Comparison of ENCODE assay signal across 9 mouse cellular contexts in the genomic region with DNA sequence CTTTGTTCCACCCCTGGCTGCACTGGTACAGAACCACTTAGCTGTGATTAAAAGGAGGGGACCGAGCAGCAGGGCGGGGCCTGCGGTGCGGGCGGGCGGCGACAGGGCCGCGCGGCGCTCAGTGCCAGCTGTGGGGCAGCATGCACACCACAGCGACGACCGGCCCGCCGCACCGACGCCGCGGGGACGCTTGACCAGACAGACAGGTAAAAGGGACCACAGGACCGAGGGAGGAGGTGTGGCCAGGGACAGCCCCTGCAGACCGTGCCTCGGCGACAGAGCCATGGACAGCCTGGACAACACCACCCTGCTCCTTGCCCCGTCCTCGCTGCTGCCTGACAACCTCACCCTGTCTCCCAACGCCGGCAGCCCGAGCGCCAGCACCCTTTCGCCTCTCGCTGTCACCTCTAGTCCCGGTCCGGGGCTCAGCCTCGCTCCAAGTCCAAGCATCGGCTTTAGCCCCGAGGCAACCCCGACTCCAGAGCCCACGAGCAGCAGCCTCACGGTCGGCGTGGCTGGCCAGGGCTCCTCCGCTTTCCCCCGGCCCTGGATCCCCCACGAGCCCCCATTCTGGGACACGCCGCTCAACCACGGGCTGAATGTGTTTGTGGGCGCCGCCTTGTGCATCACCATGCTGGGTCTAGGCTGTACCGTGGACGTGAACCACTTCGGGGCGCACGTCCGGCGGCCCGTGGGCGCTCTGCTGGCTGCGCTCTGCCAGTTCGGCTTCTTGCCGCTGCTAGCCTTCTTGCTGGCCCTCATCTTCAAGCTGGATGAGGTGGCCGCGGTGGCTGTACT. TPM values are rescaled to one million over a fixed set of nuclear protein-coding genes. Genes with fewer than 3 reads are reported as not detected.
DNase-seq lines count a peak whose midpoint lies in the region; ATAC-seq and TF ChIP-seq lines count a peak whose summit lies in the region.
"Had no signal": no experiment of that assay in that cellular context is flagged by ENCODE, and none has a peak within 500 bp of the region (broad histone marks: within the 10 kb centered on the region; RNA-seq: fewer than 3 reads in every experiment).

A gene (plus strand): TSS at position 100 of the 798 bp plus-strand sequence.

- no peak for TF ChIP-seq POLR2A in small intestine, adult 2 months (IDR thresholded peaks at IDR 0.05; ENCODE audit: low read depth, low read length)

- H3K4me2 ChIP-seq in embryonic facial prominence, embryonic 14.5 days (ENCODE audit: low read depth, low read length): peak within 1 kb of the TSS; percentile 71
- H3K4me2 ChIP-seq in hindbrain, embryonic 16.5 days (ENCODE audit: low read length): peak within 1 kb of the TSS; percentile 70
- H3K4me2 ChIP-seq in lung, embryonic 15.5 days: peak within 1 kb of the TSS; percentile 81

- no peaks in the 10 kb centered on the region for H3K36me3 ChIP-seq in E14TG2a.4 (ENCODE audit: insufficient read depth, low read length)
- H3K36me3 ChIP-seq in embryonic facial prominence, embryonic 14.5 days (ENCODE audit: control insufficient read depth, insufficient read depth, low read length): no peaks in the 10 kb centered on the region
- no peaks in the 10 kb centered on the region for H3K36me3 ChIP-seq in hindbrain, embryonic 16.5 days (ENCODE audit: control insufficient read depth, insufficient read depth, low read length)
- H3K36me3 ChIP-seq in lung, embryonic 15.5 days: no peaks in the 10 kb centered on the region
- no peaks in the 10 kb centered on the region for H3K36me3 ChIP-seq in small intestine, adult 2 months (ENCODE audit: control insufficient read depth, insufficient read depth, low read length)

- TF ChIP-seq CTCF in E14TG2a.4 (conservative IDR thresholded peaks at IDR 0.05; ENCODE audit: low read length): no peak
- TF ChIP-seq CTCF in small intestine, adult 2 months (IDR thresholded peaks at IDR 0.05; ENCODE audit: extremely low read depth, insufficient read length, insufficient replicate concordance, low read depth, low read length): no peak

- peak; percentile 43 for DNase-seq in embryo, embryonic 10 days (ENCODE audit: low spot score)
- no peak for DNase-seq in embryo, embryonic 10.5 days (ENCODE audit: low spot score)
- no peak for DNase-seq in embryonic facial prominence, embryonic 14.5 days (ENCODE audit: low spot score)
- no peak for DNase-seq in spleen, postnatal 14 days (ENCODE audit: low spot score in 2 of 2)

- WGBS in embryonic facial prominence, embryonic 14.5 days: 6% methylated on average over 61 of the region's 65 CpGs
- WGBS in hindbrain, embryonic 16.5 days: 7% methylated on average over 60 of the region's 65 CpGs
- 6% methylated on average over 65 of the region's 65 CpGs for WGBS in lung, embryonic 15.5 days
- WGBS in small intestine, adult 2 months: 8% methylated on average over 65 of the region's 65 CpGs

- peaks cover 57% of the 10 kb centered on the region for H3K27me3 ChIP-seq in E14TG2a.4 (ENCODE audit: insufficient read depth, low read length)
- peaks cover 27% of the 10 kb centered on the region for H3K27me3 ChIP-seq in embryonic facial prominence, embryonic 14.5 days (replicated peaks; ENCODE audit: control insufficient read depth, insufficient read depth, low read length)
- no peaks in the 10 kb centered on the region; the same call in 1 of the 2 replicates for H3K27me3 ChIP-seq in hindbrain, embryonic 16.5 days (replicated peaks; ENCODE audit: control insufficient read depth, insufficient read depth, low read length)
- H3K27me3 ChIP-seq in lung, embryonic 15.5 days: peaks cover 42% of the 10 kb centered on the region
- peaks cover 21% of the 10 kb centered on the region for H3K27me3 ChIP-seq in small intestine, adult 2 months (ENCODE audit: control insufficient read depth, insufficient read depth, low read length)
- H3K27me3 ChIP-seq: CH12.LX had no signal

- H3K9me3 ChIP-seq in E14TG2a.4 (ENCODE audit: low read length): no peaks in the 10 kb centered on the region
- no peaks in the 10 kb centered on the region for H3K9me3 ChIP-seq in embryonic facial prominence, embryonic 14.5 days (ENCODE audit: control insufficient read depth, low read length)
- no peaks in the 10 kb centered on the region for H3K9me3 ChIP-seq in hindbrain, embryonic 16.5 days (ENCODE audit: control insufficient read depth, low read length)
- H3K9me3 ChIP-seq in lung, embryonic 15.5 days: no peaks in the 10 kb centered on the region

- peaks cover 9% of the 10 kb centered on the region for H3K4me1 ChIP-seq in E14TG2a.4 (replicated peaks; ENCODE audit: low read depth, low read length)
- H3K4me1 ChIP-seq in embryonic facial prominence, embryonic 14.5 days (ENCODE audit: control insufficient read depth, insufficient read depth, low read length): no peaks in the 10 kb centered on the region
- H3K4me1 ChIP-seq in hindbrain, embryonic 16.5 days (ENCODE audit: control insufficient read depth, insufficient read depth, low read depth, low read length): 0 out of 2 replicates have a peak, but pooled peaks cover 4% of the 10 kb centered on the region
- peaks cover 10% of the 10 kb centered on the region for H3K4me1 ChIP-seq in lung, embryonic 15.5 days
- peaks cover 5% of the 10 kb centered on the region; the same call in 1 of the 2 replicates for H3K4me1 ChIP-seq in small intestine, adult 2 months (ENCODE audit: control insufficient read depth, insufficient read depth, insufficient read length, low read length)

- H3K9ac ChIP-seq in embryonic facial prominence, embryonic 14.5 days (ENCODE audit: low read depth, low read length): peak within 1 kb of the TSS; percentile 43
- peak within 1 kb of the TSS; percentile 65 for H3K9ac ChIP-seq in hindbrain, embryonic 16.5 days (ENCODE audit: low read depth, low read length)
- no peak within 1 kb of the TSS; the same call in 1 of the 2 replicates for H3K9ac ChIP-seq in lung, embryonic 15.5 days

- no peak within 1 kb of the TSS for H3K27ac ChIP-seq in embryonic facial prominence, embryonic 14.5 days (replicated peaks; ENCODE audit: low read depth, low read length)
- H3K27ac ChIP-seq in hindbrain, embryonic 16.5 days (ENCODE audit: low read depth, low read length): no peak within 1 kb of the TSS
- H3K27ac ChIP-seq in lung, embryonic 15.5 days: no peak within 1 kb of the TSS
- no peak within 1 kb of the TSS for H3K27ac ChIP-seq in small intestine, adult 2 months (ENCODE audit: insufficient read depth, low read depth, low read length)

- peak within 1 kb of the TSS; percentile 76 for H3K4me3 ChIP-seq in E14TG2a.4 (replicated peaks; ENCODE audit: low read length)
- H3K4me3 ChIP-seq in embryonic facial prominence, embryonic 14.5 days (ENCODE audit: low read depth, low read length): peak within 1 kb of the TSS; percentile 41
- H3K4me3 ChIP-seq in hindbrain, embryonic 16.5 days (ENCODE audit: low read length): peak within 1 kb of the TSS; percentile 48
- peak within 1 kb of the TSS; percentile 39 for H3K4me3 ChIP-seq in lung, embryonic 15.5 days
- peak within 1 kb of the TSS; percentile 60 for H3K4me3 ChIP-seq in small intestine, adult 2 months (ENCODE audit: low read depth, low read length)

- peak; percentile 87 for ATAC-seq in embryonic facial prominence, embryonic 14.5 days (ENCODE audit: low read depth)
- ATAC-seq in hindbrain, embryonic 16.5 days: peak; percentile 92
- peak; percentile 81 for ATAC-seq in lung, embryonic 15.5 days (ENCODE audit: borderline replicate concordance, extremely low read depth, low FRiP score, low TSS enrichment)

RNA-seq across cellular contexts. Expression of the gene that starts here (rescaled TPM):
- 1.8 and 1.9 TPM in 2 replicates for polyA plus RNA-seq in embryonic facial prominence, embryonic 14.5 days (2014; fragmentation: Nextera tagmentation; extraction: Ambion mirVana)
- 35.5 and 41.4 TPM in 2 replicates for polyA plus RNA-seq in hindbrain, embryonic 16.5 days (2015; fragmentation: Nextera tagmentation; extraction: Ambion mirVana)
- polyA plus RNA-seq in lung, embryonic 15.5 days (2015; fragmentation: Nextera tagmentation; extraction: Ambion mirVana): 1.0 and 1.1 TPM in 2 replicates
- 0.89 and 1.6 TPM in 2 replicates for polyA plus RNA-seq in small intestine, adult 2 months (2012; rRNA removed)

Comparison
In these comparisons a context has a peak if more than half of its experiments do, and no peak if none do; other contexts are left out.
1. RNA of the gene that starts here (polyA plus RNA-seq): 35.5 to 41.4 TPM in hindbrain, embryonic 16.5 days; 1.8 to 1.9 TPM in embryonic facial prominence, embryonic 14.5 days, 0.89 to 1.6 TPM in small intestine, adult 2 months and 1.0 to 1.1 TPM in lung, embryonic 15.5 days; every median in the first group is over 10 times any median in the second.
2. Peak in every context shown above with its lines, with median percentiles within 50 percentile points of each other: H3K4me3 ChIP-seq, ATAC-seq and H3K4me2 ChIP-seq.